Mouse (Mus musculus) neural tube, embryonic 15.5 days (tissue): Measurements from ENCODE around the gene Pycr2. TPM values are rescaled to one million over a fixed set of nuclear protein-coding genes. Genes with fewer than 3 reads are reported as not detected.

Experiments
- polyA plus RNA-seq: library from polyadenylated mRNA; unstranded; fragments of >200 nt; fragmentation: Nextera tagmentation; extraction: Ambion mirVana; gene quantifications from 2 replicates; pipeline ENCODE4 v1.2.1, GENCODE M21; 2015

The Pycr2 gene
- polyA plus RNA-seq, 1 experiment from 2014 or later: 73.7 TPM

Other genes with a start within 250 kb of the Pycr2 start
- 0.08 TPM in 1 of 2 replicates, not detected in the other for gene Mixl1, start 207.3 kb upstream of the Pycr2 start, polyA plus RNA-seq
- gene Acbd3, start 178.2 kb upstream of the Pycr2 start, polyA plus RNA-seq: 23.5 and 24.4 TPM in 2 replicates
- gene H3f3a, start 90.3 kb upstream of the Pycr2 start, polyA plus RNA-seq: 2,562 and 2,745 TPM in 2 replicates
- 28.0 and 30.8 TPM in 2 replicates for gene Sde2, start 53.2 kb upstream of the Pycr2 start, polyA plus RNA-seq
- 1.9 and 3.0 TPM in 2 replicates for gene Lefty2, start 11.2 kb upstream of the Pycr2 start, polyA plus RNA-seq
- gene Lefty1, start 30.7 kb downstream of the Pycr2 start, polyA plus RNA-seq: 0.22 and 0.23 TPM in 2 replicates
- 2.5 and 5.4 TPM in 2 replicates for gene Tmem63a, start 38.1 kb downstream of the Pycr2 start, polyA plus RNA-seq
- 7.4 and 7.6 TPM in 2 replicates for gene Ephx1, start 116.6 kb downstream of the Pycr2 start, polyA plus RNA-seq
- 0.10 and 0.13 TPM in 2 replicates for gene 9130409I23Rik, start 146.9 kb downstream of the Pycr2 start, polyA plus RNA-seq
- 38.4 and 45.3 TPM in 2 replicates for gene Nvl, start 239.9 kb downstream of the Pycr2 start, polyA plus RNA-seq
- 52.7 and 66.7 TPM in 2 replicates for gene Cnih4, start 240.4 kb downstream of the Pycr2 start, polyA plus RNA-seq